Mouse (Mus musculus) ES-E14 (cell line): ENCODE results near the gene Sema5a. TPM values are rescaled to one million over a fixed set of nuclear protein-coding genes. Genes with fewer than 3 reads are reported as not detected.

Experiments
- DNase-seq: peaks from one replicate; pipeline ENCODE4 v3.0.0-alpha.2; 2013; ENCODE audit warnings: low read depth, low spot score
- H3K27ac ChIP-seq: 2 replicates; pipeline ENCODE4 v1.5.1; 2012; ENCODE audit warnings: low read depth, mild to moderate bottlenecking, low read length, moderate library complexity, mixed read lengths; ENCODE audit not compliant: poor library complexity, insufficient read depth, severe bottlenecking
- H3K36me3 ChIP-seq: 2 replicates; pipeline ENCODE4 v1.6.1; 2012; ENCODE audit warnings: mild to moderate bottlenecking, low read length, moderate library complexity, mixed read lengths; ENCODE audit not compliant: control insufficient read depth, poor library complexity, insufficient read depth, severe bottlenecking
- H3K4me1 ChIP-seq, 2 experiments: fragments of 150-350 bp in 1 of 2; sonication (generic) in 1 of 2; 2 replicates each; pipeline ENCODE4 v1.6.1; 2012; ENCODE audit warnings: low read length in 2 of 2, mild to moderate bottlenecking in 1 of 2, mixed read lengths in 1 of 2; ENCODE audit not compliant: control insufficient read depth in 2 of 2, insufficient read depth in 2 of 2, poor library complexity in 1 of 2
- H3K4me3 ChIP-seq, 2 experiments: fragments of 150-350 bp in 1 of 2; sonication (generic) in 1 of 2; 2 replicates each; pipeline ENCODE4 v1.5.1; 2012; ENCODE audit warnings: low read length in 2 of 2, low read depth in 1 of 2, mild to moderate bottlenecking in 1 of 2, mixed read lengths in 1 of 2; ENCODE audit not compliant: insufficient read depth in 1 of 2, poor library complexity in 1 of 2, severe bottlenecking in 1 of 2
- H3K9ac ChIP-seq: 2 replicates; pipeline ENCODE4 v1.6.1; 2012; ENCODE audit warnings: low read depth, mild to moderate bottlenecking, low read length, mixed read lengths; ENCODE audit not compliant: poor library complexity, insufficient read depth, severe bottlenecking
- H3K9me3 ChIP-seq: fragments of 150-350 bp; sonication (generic); 2 replicates; pipeline ENCODE4 v1.6.1; 2012; ENCODE audit warnings: low read depth, mild to moderate bottlenecking, low read length; ENCODE audit not compliant: control insufficient read depth, insufficient read depth
- CHD2 ChIP-seq: IDR thresholded peaks from 2 replicates; pipeline ENCODE4 v1.6.1; 2014; ENCODE audit warnings: mild to moderate bottlenecking, low read depth, low read length, inconsistent platforms
- HCFC1 ChIP-seq: IDR thresholded peaks from 2 replicates; pipeline ENCODE4 v1.6.1; 2012; ENCODE audit warnings: low read length, inconsistent platforms, borderline replicate concordance; ENCODE audit not compliant: insufficient read depth
- MAFK ChIP-seq: IDR thresholded peaks from 2 replicates; pipeline ENCODE4 v1.6.1; 2014; ENCODE audit warnings: mild to moderate bottlenecking, low read depth, low read length, inconsistent platforms; ENCODE audit not compliant: insufficient read depth
- ZC3H11A ChIP-seq: IDR thresholded peaks from 2 replicates; pipeline ENCODE4 v1.6.1; 2012; ENCODE audit warnings: low read depth, mild to moderate bottlenecking, inconsistent platforms, low read length, borderline replicate concordance
- ZNF384 ChIP-seq: IDR thresholded peaks from 2 replicates; pipeline ENCODE4 v1.6.1; 2012; ENCODE audit warnings: low read depth, low read length, inconsistent platforms
- in situ Hi-C, 2 experiments: fragments of 600-800 bp; cut with MboI; formaldehyde crosslinking; loops; one replicate each; pipeline ENCODE4 v1.15.1; 2025; ENCODE audit warnings: low sequenced_read_pairs in 2 of 2, inconsistent platforms in 1 of 2; ENCODE audit not compliant: unreplicated experiment in 2 of 2
- total RNA-seq: library from RNA; depleted of rRNA; stranded (reverse); fragments of 300-350 nt; gene quantifications from 2 replicates; pipeline ENCODE4 v1.2.3, GENCODE M21; 2012

Gene Sema5a
- total RNA-seq, 1 experiment, result 2.7 TPM

DNA sequence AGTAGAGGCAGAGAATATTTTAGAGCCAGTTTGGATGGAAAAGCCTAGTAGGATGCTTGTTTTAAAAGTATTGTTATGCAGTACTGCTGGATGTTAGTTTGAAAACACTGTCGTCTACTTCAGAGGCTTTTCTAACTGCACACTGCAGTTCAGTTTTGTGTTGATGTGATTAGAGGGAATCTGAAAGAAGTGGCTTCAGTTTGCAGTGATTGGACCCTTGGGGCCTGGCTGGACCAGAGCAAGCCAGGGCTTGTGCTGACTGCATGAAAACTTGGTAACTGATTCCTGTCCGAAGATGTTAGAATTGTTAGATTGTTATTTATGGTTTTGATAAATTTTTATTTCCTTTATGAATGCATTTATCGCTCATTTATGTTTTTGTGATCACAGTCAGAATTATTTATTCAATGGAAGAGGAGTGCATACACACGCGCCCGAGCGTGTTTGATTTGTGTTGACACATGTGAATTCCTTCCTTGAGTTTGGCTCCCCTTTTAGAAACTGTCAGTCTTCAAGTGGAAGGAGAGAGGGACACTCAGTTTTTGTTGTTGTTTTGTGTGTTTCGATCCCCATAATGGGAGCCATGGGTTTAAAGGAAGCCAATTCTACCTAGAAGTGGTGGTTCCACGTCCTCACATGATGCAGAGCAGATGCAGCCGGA is 85.2 kb downstream of the Sema5a start:
- Histone ChIP-seq H3K9ac (no peak overlapping the region), H3K4me1 (no peaks in the 10 kb centered on the region), H3K4me3 (no peak overlapping the region), H3K36me3 (no peaks in the 10 kb centered on the region), H3K9me3 (no peaks in the 10 kb centered on the region), H3K27ac (no peak overlapping the region)
- TF ChIP-seq CHD2 (no peak), ZNF384 (no peak), MAFK (no peak), ZC3H11A (no peak), HCFC1 (no peak)
- in situ Hi-C loops, result no loop called here
- DNase-seq, result no peak

DNA sequence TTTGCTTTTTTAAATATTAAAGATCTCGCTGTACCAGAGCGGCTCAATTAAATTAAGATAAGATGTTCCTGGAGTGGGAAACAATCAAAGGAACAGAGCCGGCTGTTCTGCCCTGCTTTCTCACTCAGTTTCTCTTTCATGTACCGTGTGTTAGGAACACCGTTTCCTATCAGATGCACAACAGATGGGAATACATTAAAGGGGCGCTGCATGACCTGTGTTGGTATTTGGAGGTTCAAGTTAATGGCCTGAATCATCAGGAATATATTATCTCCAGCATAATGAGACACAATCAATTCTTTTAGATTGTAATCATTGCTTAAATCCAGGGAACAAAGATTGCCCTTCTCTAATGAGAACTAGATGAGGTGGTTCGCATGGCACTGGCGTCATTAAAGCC is 85.8 kb downstream of the Sema5a start:
- H3K27ac ChIP-seq, result no peak overlapping the region
- in situ Hi-C loops, result no loop called here
- no peak for DNase-seq
- no peaks in the 10 kb centered on the region for H3K36me3 ChIP-seq
- no peak for TF ChIP-seq ZNF384
- H3K4me3 ChIP-seq, result no peak overlapping the region
- H3K4me1 ChIP-seq, result no peaks in the 10 kb centered on the region
- no peak overlapping the region for H3K9ac ChIP-seq
- no peaks in the 10 kb centered on the region for H3K9me3 ChIP-seq

DNA sequence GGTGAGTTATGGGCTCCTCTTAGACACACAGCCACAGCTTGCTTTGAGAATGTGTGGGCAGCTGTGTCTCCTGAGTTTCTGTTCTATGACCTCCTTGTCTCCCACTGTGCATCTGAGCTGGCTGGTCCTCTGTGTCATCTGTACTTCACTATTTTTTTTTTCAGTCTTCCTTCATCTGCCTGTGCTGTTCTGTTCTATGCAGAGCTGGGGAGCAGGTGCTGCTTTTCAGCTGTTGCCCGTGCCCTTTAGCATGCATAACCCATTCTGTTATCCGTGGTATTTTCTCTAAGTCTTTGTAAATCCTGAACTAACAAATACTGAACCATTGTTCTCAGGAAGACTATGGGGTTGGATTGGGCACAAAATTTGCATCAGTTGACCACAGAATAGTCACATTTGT is 86.4 kb downstream of the Sema5a start:
- TF ChIP-seq ZC3H11A, result no peak
- no peak for TF ChIP-seq CHD2
- TF ChIP-seq ZNF384, result no peak
- TF ChIP-seq HCFC1, result no peak
- TF ChIP-seq MAFK, result no peak
- H3K4me1 ChIP-seq, result no peaks in the 10 kb centered on the region
- no peak overlapping the region for H3K4me3 ChIP-seq
- no peaks in the 10 kb centered on the region for H3K36me3 ChIP-seq
- in situ Hi-C loops, result no loop called here
- H3K9ac ChIP-seq, result no peak overlapping the region
- no peak overlapping the region for H3K27ac ChIP-seq
- DNase-seq, result no peak
- no peaks in the 10 kb centered on the region for H3K9me3 ChIP-seq

DNA sequence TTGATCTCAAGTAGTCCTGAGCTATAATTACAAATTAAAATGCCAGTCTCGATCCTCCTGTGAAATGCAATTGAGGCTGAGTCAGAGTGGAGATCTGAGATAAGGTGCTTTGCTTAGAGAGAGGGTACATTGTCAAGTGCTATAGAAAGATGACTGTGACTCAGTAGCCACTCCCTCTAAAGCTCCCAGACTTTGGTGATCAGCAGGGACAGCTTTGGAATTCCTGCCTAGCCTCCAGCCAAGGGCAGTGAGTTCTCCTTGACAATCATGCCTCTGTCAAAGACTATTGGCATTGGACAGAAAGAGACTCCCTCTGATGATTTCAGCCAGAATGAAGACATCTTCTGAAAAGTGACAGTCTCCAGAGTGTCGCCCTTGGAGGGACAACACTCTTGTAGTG is 88.8 kb downstream of the Sema5a start:
- H3K9ac ChIP-seq, result no peak overlapping the region
- no peak for TF ChIP-seq MAFK
- TF ChIP-seq HCFC1, result no peak
- no peak for TF ChIP-seq ZNF384
- TF ChIP-seq ZC3H11A, result no peak
- no peak for TF ChIP-seq CHD2
- in situ Hi-C loops, result no loop called here

DNA sequence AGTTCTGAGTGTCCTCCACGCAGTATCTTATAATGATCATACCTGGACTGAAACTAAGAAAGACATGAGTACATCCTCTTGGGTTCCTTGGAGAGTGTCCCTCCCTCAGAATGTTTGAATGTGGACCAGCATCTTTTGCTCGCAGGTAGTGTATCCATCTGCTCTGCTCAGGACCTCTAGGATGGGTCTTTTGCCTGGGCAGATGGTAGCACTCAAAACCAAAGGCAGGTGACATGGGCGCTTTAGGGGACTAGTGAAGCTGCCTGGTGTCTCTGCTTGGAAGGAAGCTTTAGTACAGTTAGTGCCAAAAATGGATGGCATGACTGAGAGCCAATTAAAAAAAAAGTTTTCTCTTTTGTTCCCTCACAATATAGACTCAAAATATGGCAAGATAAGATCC is 93.2 kb downstream of the Sema5a start:
- Histone ChIP-seq H3K27ac (no peak overlapping the region), H3K4me1 (no peaks in the 10 kb centered on the region), H3K36me3 (no peaks in the 10 kb centered on the region), H3K9ac (no peak overlapping the region), H3K4me3 (no peak overlapping the region), H3K9me3 (no peaks in the 10 kb centered on the region)
- in situ Hi-C loops, result no loop called here
- TF ChIP-seq MAFK, result no peak
- no peak for TF ChIP-seq CHD2
- no peak for TF ChIP-seq HCFC1
- no peak for TF ChIP-seq ZC3H11A
- TF ChIP-seq ZNF384, result no peak
- DNase-seq, result no peak

More for the DNA sequence above, 88.8 kb downstream of the Sema5a start:
- no peaks in the 10 kb centered on the region for H3K9me3 ChIP-seq
- H3K4me1 ChIP-seq, result no peaks in the 10 kb centered on the region
- no peak overlapping the region for H3K4me3 ChIP-seq
- no peak overlapping the region for H3K27ac ChIP-seq
- no peak for DNase-seq
- no peaks in the 10 kb centered on the region for H3K36me3 ChIP-seq
